Mouse (Mus musculus): ENCODE data around the gene Ptprh. TPM values are rescaled to one million over a fixed set of nuclear protein-coding genes. Genes with fewer than 3 reads are reported as not detected.
A peak's percentile ranks its signal among the peaks of the same experiment; 100 is the strongest.

Ptprh gene
- polyA plus RNA-seq, 1 experiment from 2014 or later = 0.08 TPM

- H3K9ac ChIP-seq = no peak overlapping the region
- no peak overlapping the region for H3K4me3 ChIP-seq (replicated peaks)
- WGBS = 46% methylated on average over 11 of the region's 11 CpGs
- no peaks in the 10 kb centered on the region for H3K27me3 ChIP-seq
- no peak overlapping the region for H3K4me2 ChIP-seq
- H3K36me3 ChIP-seq = no peaks in the 10 kb centered on the region
- ATAC-seq (replicated peaks; ENCODE audit: low FRiP score) = no peak
- no peaks in the 10 kb centered on the region for H3K9me3 ChIP-seq (replicated peaks)
- 0 out of 2 replicates have a peak overlapping the region, but pooled peaks have one; percentile 33 for H3K27ac ChIP-seq
- peaks cover 31% of the 10 kb centered on the region for H3K4me1 ChIP-seq
These were observed 99.0 kb downstream of the Ptprh start for GRCm38 (mm10) chr7:4504646-4505435.

GRCm38 (mm10) chr7:4503858-4504257 lies 100.0 kb downstream of the Ptprh start:
- H3K27ac ChIP-seq = 0 out of 2 replicates have a peak overlapping the region, but pooled peaks have one; percentile 0
- H3K9ac ChIP-seq = no peak overlapping the region
- no peaks in the 10 kb centered on the region for H3K27me3 ChIP-seq
- H3K9me3 ChIP-seq (replicated peaks) = no peaks in the 10 kb centered on the region
- no peaks in the 10 kb centered on the region for H3K36me3 ChIP-seq
- no peak overlapping the region for H3K4me2 ChIP-seq
- WGBS = 83% methylated on average over 5 of the region's 5 CpGs
- H3K4me3 ChIP-seq (replicated peaks) = no peak overlapping the region
- peaks cover 36% of the 10 kb centered on the region for H3K4me1 ChIP-seq
- ATAC-seq (replicated peaks; ENCODE audit: low FRiP score) = no peak

- Histone ChIP-seq H3K4me3 (replicated peaks) (0 out of 2 replicates have a peak overlapping the region, but pooled peaks have one; percentile 90), H3K9me3 (replicated peaks) (no peaks in the 10 kb centered on the region), H3K36me3 (no peaks in the 10 kb centered on the region), H3K4me1 (peaks cover 43% of the 10 kb centered on the region), H3K27ac (peak overlapping the region; percentile 91), H3K4me2 (no peak overlapping the region), H3K27me3 (no peaks in the 10 kb centered on the region), H3K9ac (no peak overlapping the region)
- 86% methylated on average over 4 of the region's 4 CpGs for WGBS
- ATAC-seq (replicated peaks; ENCODE audit: low FRiP score) = no peak
These were observed 100.7 kb downstream of the Ptprh start for GRCm38 (mm10) chr7:4503100-4503499.

GRCm38 (mm10) chr7:4502421-4503090 lies 101.3 kb downstream of the Ptprh start:
- H3K4me2 ChIP-seq = peak overlapping the region; percentile 75
- H3K27ac ChIP-seq = peak overlapping the region; percentile 91
- H3K9ac ChIP-seq = peak overlapping the region; percentile 88
- no peaks in the 10 kb centered on the region for H3K9me3 ChIP-seq (replicated peaks)
- peaks cover 48% of the 10 kb centered on the region for H3K4me1 ChIP-seq
- no peaks in the 10 kb centered on the region for H3K27me3 ChIP-seq
- H3K4me3 ChIP-seq (replicated peaks) = peak overlapping the region; percentile 90
- no peaks in the 10 kb centered on the region for H3K36me3 ChIP-seq
- ATAC-seq (replicated peaks; ENCODE audit: low FRiP score) = peak; percentile 27
- WGBS = 12% methylated on average over 14 of the region's 14 CpGs

GRCm38 (mm10) chr7:4501558-4502397 lies 102.1 kb downstream of the Ptprh start, which contains the start of gene Ppp1r12c:
Ppp1r12c (minus strand) TSS chr7:4501680.
- under 1% methylated on average over 60 of the region's 62 CpGs for WGBS
- H3K9ac ChIP-seq = peak within 1 kb of the TSS; percentile 88
- ATAC-seq (replicated peaks; ENCODE audit: low FRiP score) = peak; percentile 94
- H3K27ac ChIP-seq = peak within 1 kb of the TSS; percentile 91
- peaks cover 52% of the 10 kb centered on the region for H3K4me1 ChIP-seq
- peaks cover 7% of the 10 kb centered on the region for H3K36me3 ChIP-seq
- peak within 1 kb of the TSS; percentile 75 for H3K4me2 ChIP-seq
- peak within 1 kb of the TSS; percentile 90 for H3K4me3 ChIP-seq (replicated peaks)
- no peaks in the 10 kb centered on the region for H3K27me3 ChIP-seq
- no peaks in the 10 kb centered on the region for H3K9me3 ChIP-seq (replicated peaks)

- peak; percentile 65 for ATAC-seq (replicated peaks; ENCODE audit: low FRiP score)
- Histone ChIP-seq H3K9ac (peak overlapping the region; percentile 88), H3K36me3 (peaks cover 15% of the 10 kb centered on the region), H3K4me1 (peaks cover 52% of the 10 kb centered on the region), H3K4me3 (replicated peaks) (peak overlapping the region; percentile 90), H3K9me3 (replicated peaks) (no peaks in the 10 kb centered on the region), H3K27me3 (no peaks in the 10 kb centered on the region), H3K27ac (peak overlapping the region; percentile 91), H3K4me2 (peak overlapping the region; percentile 75)
- under 1% methylated on average over 43 of the region's 52 CpGs for WGBS
These were observed 102.9 kb downstream of the Ptprh start for GRCm38 (mm10) chr7:4500892-4501471.

GRCm38 (mm10) chr7:4499034-4499433 lies 104.8 kb downstream of the Ptprh start:
- Histone ChIP-seq H3K4me3 (replicated peaks) (0 out of 2 replicates have a peak overlapping the region, but pooled peaks have one; percentile 0), H3K4me2 (peak overlapping the region; percentile 9), H3K27me3 (no peaks in the 10 kb centered on the region), H3K36me3 (peaks cover 33% of the 10 kb centered on the region), H3K4me1 (peaks cover 45% of the 10 kb centered on the region), H3K27ac (no peak overlapping the region), H3K9ac (no peak overlapping the region), H3K9me3 (replicated peaks) (no peaks in the 10 kb centered on the region)
- no peak for ATAC-seq (replicated peaks; ENCODE audit: low FRiP score)
- 90% methylated on average over 4 of the region's 4 CpGs for WGBS

Small RNA genes within 50 kb of the gene (microRNA-seq; reads per million reads assigned to microRNA genes)
- gene Gm23577 = not detected

Other genes starting within 250 kb of the Ptprh start
- 0.35 TPM in 1 of 2 replicates, not detected in the other for gene Gp6, start 206.3 kb downstream of the Ptprh start, polyA plus RNA-seq (2015; fragmentation: Nextera tagmentation; extraction: Ambion mirVana)
- 30.5 and 30.6 TPM in 2 replicates for gene Rdh13, start 158.4 kb downstream of the Ptprh start, polyA plus RNA-seq (2015; fragmentation: Nextera tagmentation; extraction: Ambion mirVana)
- gene Eps8l1, start 143.4 kb downstream of the Ptprh start, polyA plus RNA-seq (2015; fragmentation: Nextera tagmentation; extraction: Ambion mirVana) = 8.9 and 9.0 TPM in 2 replicates
- gene Ppp1r12c, start 102.4 kb downstream of the Ptprh start, polyA plus RNA-seq (2015; fragmentation: Nextera tagmentation; extraction: Ambion mirVana) = 38.2 and 43.9 TPM in 2 replicates
- gene Tnnt1, start 87.7 kb downstream of the Ptprh start, polyA plus RNA-seq (2015; fragmentation: Nextera tagmentation; extraction: Ambion mirVana) = 37.2 and 48.6 TPM in 2 replicates
- gene Tnni3, start 79.8 kb downstream of the Ptprh start, polyA plus RNA-seq (2015; fragmentation: Nextera tagmentation; extraction: Ambion mirVana) = 6.6 and 6.9 TPM in 2 replicates
- gene Dnaaf3, start 71.6 kb downstream of the Ptprh start, polyA plus RNA-seq (2015; fragmentation: Nextera tagmentation; extraction: Ambion mirVana) = 3.2 and 3.5 TPM in 2 replicates
- gene Syt5, start 56.5 kb downstream of the Ptprh start, polyA plus RNA-seq (2015; fragmentation: Nextera tagmentation; extraction: Ambion mirVana) = 6.5 and 7.5 TPM in 2 replicates
- gene Tmem86b, start 27.4 kb upstream of the Ptprh start, polyA plus RNA-seq (2015; fragmentation: Nextera tagmentation; extraction: Ambion mirVana) = 1.5 and 1.6 TPM in 2 replicates
- 7.4 and 7.8 TPM in 2 replicates for gene Ppp6r1, start 55.0 kb upstream of the Ptprh start, polyA plus RNA-seq (2015; fragmentation: Nextera tagmentation; extraction: Ambion mirVana)
- 112 and 119 TPM in 2 replicates for gene Hspbp1, start 81.0 kb upstream of the Ptprh start, polyA plus RNA-seq (2015; fragmentation: Nextera tagmentation; extraction: Ambion mirVana)
- 1.1 and 1.6 TPM in 2 replicates for gene Brsk1, start 86.6 kb upstream of the Ptprh start, polyA plus RNA-seq (2015; fragmentation: Nextera tagmentation; extraction: Ambion mirVana)
- gene Tmem150b, start 121.2 kb upstream of the Ptprh start, polyA plus RNA-seq (2015; fragmentation: Nextera tagmentation; extraction: Ambion mirVana) = 0.12 TPM in 1 of 2 replicates, not detected in the other
- 79.3 and 90.8 TPM in 2 replicates for gene Kmt5c, start 136.1 kb upstream of the Ptprh start, polyA plus RNA-seq (2015; fragmentation: Nextera tagmentation; extraction: Ambion mirVana)
- gene Cox6b2, start 149.1 kb upstream of the Ptprh start, polyA plus RNA-seq (2015; fragmentation: Nextera tagmentation; extraction: Ambion mirVana) = 68.3 and 78.0 TPM in 2 replicates
- not detected in 2 replicates for gene Fam71e2, start 167.3 kb upstream of the Ptprh start, polyA plus RNA-seq (2015; fragmentation: Nextera tagmentation; extraction: Ambion mirVana)
- gene Il11, start 178.8 kb upstream of the Ptprh start, polyA plus RNA-seq (2015; fragmentation: Nextera tagmentation; extraction: Ambion mirVana) = 0.27 and 0.30 TPM in 2 replicates
- gene Tmem190, start 178.9 kb upstream of the Ptprh start, polyA plus RNA-seq (2015; fragmentation: Nextera tagmentation; extraction: Ambion mirVana) = 1.0 TPM in 1 of 2 replicates, not detected in the other
- gene Tmem238, start 185.6 kb upstream of the Ptprh start, polyA plus RNA-seq (2015; fragmentation: Nextera tagmentation; extraction: Ambion mirVana) = 12.9 and 14.1 TPM in 2 replicates
- 391 and 408 TPM in 2 replicates for gene Rpl28, start 188.8 kb upstream of the Ptprh start, polyA plus RNA-seq (2015; fragmentation: Nextera tagmentation; extraction: Ambion mirVana)
- 384 and 386 TPM in 2 replicates for gene Ube2s, start 208.5 kb upstream of the Ptprh start, polyA plus RNA-seq (2015; fragmentation: Nextera tagmentation; extraction: Ambion mirVana)
- 0.84 and 0.96 TPM in 2 replicates for gene Shisa7, start 240.7 kb upstream of the Ptprh start, polyA plus RNA-seq (2015; fragmentation: Nextera tagmentation; extraction: Ambion mirVana)